Mouse (Mus musculus): ENCODE measurements around the gene Cmpk1.

DNA sequence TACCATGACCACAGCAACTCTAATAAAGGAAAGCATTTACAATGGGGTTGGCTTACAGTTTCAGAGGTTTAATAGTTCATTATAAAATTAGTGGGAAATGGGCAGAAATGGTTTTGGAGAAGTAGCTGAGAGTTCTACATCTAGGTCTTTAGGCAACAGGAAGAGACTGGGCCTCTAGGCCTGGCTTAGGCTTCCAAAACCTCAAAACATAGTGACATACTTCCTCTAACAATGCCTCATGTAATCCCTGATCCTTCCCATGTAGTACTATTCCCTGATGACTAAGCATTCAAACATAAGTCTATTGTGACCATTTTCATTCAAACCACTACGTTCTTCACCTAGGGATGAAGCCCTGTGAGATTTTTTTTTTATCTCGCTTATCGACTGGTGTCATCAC, 7.2 kb upstream of the Cmpk1 start:
- TF ChIP-seq CTCF (IDR thresholded peaks at IDR 0.05; ENCODE audit: low read depth) (no peak), EP300 (IDR thresholded peaks at IDR 0.05; ENCODE audit: low read depth) (no peak)

Measured in liver, postnatal 0 days (tissue).